Mouse (Mus musculus): ENCODE data around the gene Tmem178b. TPM values are rescaled to one million over a fixed set of nuclear protein-coding genes. Genes with fewer than 3 reads are reported as not detected.

Gene Tmem178b
- total RNA-seq, 1 experiment: 0.04 TPM

- TF ChIP-seq ZNF384 (IDR thresholded peaks at IDR 0.05; ENCODE audit: low read depth, low read length) (no peak), HCFC1 (IDR thresholded peaks at IDR 0.05; ENCODE audit: borderline replicate concordance, insufficient read depth, low read length) (no peak), CHD2 (IDR thresholded peaks at IDR 0.05; ENCODE audit: low read depth, low read length) (no peak), MAFK (IDR thresholded peaks at IDR 0.05; ENCODE audit: insufficient read depth, low read depth, low read length) (no peak), ZC3H11A (IDR thresholded peaks at IDR 0.05; ENCODE audit: borderline replicate concordance, low read depth, low read length) (no peak)
- in situ Hi-C loops (cut with MboI; ENCODE audit: low sequenced_read_pairs in 2 of 2, unreplicated experiment in 2 of 2): no loop called here
- no peak overlapping the region for H3K27ac ChIP-seq (ENCODE audit: insufficient read depth, low read depth, low read length, poor library complexity, severe bottlenecking)
These were observed 374.4 kb downstream of the Tmem178b start for GRCm38 (mm10) chr6:40247398-40247946.

GRCm38 (mm10) chr6:40249939-40250338 lies 376.9 kb downstream of the Tmem178b start:
- in situ Hi-C loops (cut with MboI; ENCODE audit: low sequenced_read_pairs in 2 of 2, unreplicated experiment in 2 of 2): no loop called here
- Histone ChIP-seq H3K27ac (ENCODE audit: insufficient read depth, low read depth, low read length, poor library complexity, severe bottlenecking) (no peak overlapping the region), H3K36me3 (ENCODE audit: control insufficient read depth, insufficient read depth, low read length, poor library complexity, severe bottlenecking) (no peaks in the 10 kb centered on the region), H3K4me1 (ENCODE audit: control insufficient read depth in 2 of 2, insufficient read depth in 2 of 2, low read length in 2 of 2, poor library complexity in 1 of 2) (no peaks in the 10 kb centered on the region), H3K9me3 (ENCODE audit: control insufficient read depth, insufficient read depth, low read depth, low read length) (no peaks in the 10 kb centered on the region), H3K9ac (ENCODE audit: insufficient read depth, low read depth, low read length, poor library complexity, severe bottlenecking) (no peak overlapping the region), H3K4me3 (ENCODE audit: insufficient read depth in 1 of 2, low read depth in 1 of 2, low read length in 2 of 2, poor library complexity in 1 of 2, severe bottlenecking in 1 of 2) (no peak overlapping the region)
- no peak for DNase-seq (ENCODE audit: low read depth, low spot score)
- TF ChIP-seq CHD2 (IDR thresholded peaks at IDR 0.05; ENCODE audit: low read depth, low read length) (no peak), ZC3H11A (IDR thresholded peaks at IDR 0.05; ENCODE audit: borderline replicate concordance, low read depth, low read length) (no peak), MAFK (IDR thresholded peaks at IDR 0.05; ENCODE audit: insufficient read depth, low read depth, low read length) (no peak)

More at GRCm38 (mm10) chr6:40247398-40247946, 374.4 kb downstream of the Tmem178b start:
- H3K9me3 ChIP-seq (ENCODE audit: control insufficient read depth, insufficient read depth, low read depth, low read length): no peaks in the 10 kb centered on the region
- no peaks in the 10 kb centered on the region for H3K4me1 ChIP-seq (ENCODE audit: control insufficient read depth in 2 of 2, insufficient read depth in 2 of 2, low read length in 2 of 2, poor library complexity in 1 of 2)
- H3K36me3 ChIP-seq (ENCODE audit: control insufficient read depth, insufficient read depth, low read length, poor library complexity, severe bottlenecking): no peaks in the 10 kb centered on the region
- H3K4me3 ChIP-seq (ENCODE audit: insufficient read depth in 1 of 2, low read depth in 1 of 2, low read length in 2 of 2, poor library complexity in 1 of 2, severe bottlenecking in 1 of 2): no peak overlapping the region
- H3K9ac ChIP-seq (ENCODE audit: insufficient read depth, low read depth, low read length, poor library complexity, severe bottlenecking): no peak overlapping the region
- DNase-seq (ENCODE audit: low read depth, low spot score): no peak

- DNase-seq (ENCODE audit: low read depth, low spot score): no peak
- Histone ChIP-seq H3K36me3 (ENCODE audit: control insufficient read depth, insufficient read depth, low read length, poor library complexity, severe bottlenecking) (no peaks in the 10 kb centered on the region), H3K4me1 (ENCODE audit: control insufficient read depth in 2 of 2, insufficient read depth in 2 of 2, low read length in 2 of 2, poor library complexity in 1 of 2) (peaks cover 0 to 2% of the 10 kb centered on the region in 2 experiments; a peak in 1 of 4 replicates), H3K9me3 (ENCODE audit: control insufficient read depth, insufficient read depth, low read depth, low read length) (no peaks in the 10 kb centered on the region), H3K4me3 (ENCODE audit: insufficient read depth in 1 of 2, low read depth in 1 of 2, low read length in 2 of 2, poor library complexity in 1 of 2, severe bottlenecking in 1 of 2) (no peak overlapping the region), H3K9ac (ENCODE audit: insufficient read depth, low read depth, low read length, poor library complexity, severe bottlenecking) (no peak overlapping the region), H3K27ac (ENCODE audit: insufficient read depth, low read depth, low read length, poor library complexity, severe bottlenecking) (no peak overlapping the region)
- TF ChIP-seq HCFC1 (IDR thresholded peaks at IDR 0.05; ENCODE audit: borderline replicate concordance, insufficient read depth, low read length): no peak
- TF ChIP-seq MAFK (IDR thresholded peaks at IDR 0.05; ENCODE audit: insufficient read depth, low read depth, low read length): no peak
- TF ChIP-seq ZC3H11A (IDR thresholded peaks at IDR 0.05; ENCODE audit: borderline replicate concordance, low read depth, low read length): no peak
- no peak for TF ChIP-seq CHD2 (IDR thresholded peaks at IDR 0.05; ENCODE audit: low read depth, low read length)
- no peak for TF ChIP-seq ZNF384 (IDR thresholded peaks at IDR 0.05; ENCODE audit: low read depth, low read length)
- in situ Hi-C loops (cut with MboI; ENCODE audit: low sequenced_read_pairs in 2 of 2, unreplicated experiment in 2 of 2): no loop called here
These were observed 390.6 kb downstream of the Tmem178b start for GRCm38 (mm10) chr6:40263687-40264086.

GRCm38 (mm10) chr6:40300707-40301106 lies 427.6 kb downstream of the Tmem178b start:
- Histone ChIP-seq H3K4me1 (ENCODE audit: control insufficient read depth in 2 of 2, insufficient read depth in 2 of 2, low read length in 2 of 2, poor library complexity in 1 of 2) (no peaks in the 10 kb centered on the region), H3K9ac (ENCODE audit: insufficient read depth, low read depth, low read length, poor library complexity, severe bottlenecking) (no peak overlapping the region), H3K9me3 (ENCODE audit: control insufficient read depth, insufficient read depth, low read depth, low read length) (no peaks in the 10 kb centered on the region), H3K36me3 (ENCODE audit: control insufficient read depth, insufficient read depth, low read length, poor library complexity, severe bottlenecking) (no peaks in the 10 kb centered on the region), H3K27ac (ENCODE audit: insufficient read depth, low read depth, low read length, poor library complexity, severe bottlenecking) (no peak overlapping the region), H3K4me3 (ENCODE audit: insufficient read depth in 1 of 2, low read depth in 1 of 2, low read length in 2 of 2, poor library complexity in 1 of 2, severe bottlenecking in 1 of 2) (no peak overlapping the region)
- in situ Hi-C loops (cut with MboI; ENCODE audit: low sequenced_read_pairs in 2 of 2, unreplicated experiment in 2 of 2): no loop called here
- TF ChIP-seq ZC3H11A (IDR thresholded peaks at IDR 0.05; ENCODE audit: borderline replicate concordance, low read depth, low read length) (no peak), CHD2 (IDR thresholded peaks at IDR 0.05; ENCODE audit: low read depth, low read length) (no peak), ZNF384 (IDR thresholded peaks at IDR 0.05; ENCODE audit: low read depth, low read length) (no peak), MAFK (IDR thresholded peaks at IDR 0.05; ENCODE audit: insufficient read depth, low read depth, low read length) (no peak), HCFC1 (IDR thresholded peaks at IDR 0.05; ENCODE audit: borderline replicate concordance, insufficient read depth, low read length) (no peak)
- no peak for DNase-seq (ENCODE audit: low read depth, low spot score)

- TF ChIP-seq ZC3H11A (IDR thresholded peaks at IDR 0.05; ENCODE audit: borderline replicate concordance, low read depth, low read length) (peak; percentile 20; the same call in 1 of the 2 replicates), CHD2 (IDR thresholded peaks at IDR 0.05; ENCODE audit: low read depth, low read length) (no peak)
- DNase-seq (ENCODE audit: low read depth, low spot score): no peak
- H3K27ac ChIP-seq (ENCODE audit: insufficient read depth, low read depth, low read length, poor library complexity, severe bottlenecking): no peak overlapping the region
- no peak overlapping the region for H3K9ac ChIP-seq (ENCODE audit: insufficient read depth, low read depth, low read length, poor library complexity, severe bottlenecking)
- in situ Hi-C loops (cut with MboI; ENCODE audit: low sequenced_read_pairs in 2 of 2, unreplicated experiment in 2 of 2): no loop called here
- no peaks in the 10 kb centered on the region for H3K4me1 ChIP-seq (ENCODE audit: control insufficient read depth in 2 of 2, insufficient read depth in 2 of 2, low read length in 2 of 2, poor library complexity in 1 of 2)
- no peak overlapping the region for H3K4me3 ChIP-seq (ENCODE audit: insufficient read depth in 1 of 2, low read depth in 1 of 2, low read length in 2 of 2, poor library complexity in 1 of 2, severe bottlenecking in 1 of 2)
- no peaks in the 10 kb centered on the region for H3K36me3 ChIP-seq (ENCODE audit: control insufficient read depth, insufficient read depth, low read length, poor library complexity, severe bottlenecking)
- H3K9me3 ChIP-seq (ENCODE audit: control insufficient read depth, insufficient read depth, low read depth, low read length): no peaks in the 10 kb centered on the region
These were observed 430.3 kb downstream of the Tmem178b start for GRCm38 (mm10) chr6:40303379-40303778.

Other genes starting within 250 kb of the Tmem178b start
- 51.5 and 53.3 TPM in 2 replicates for gene Braf, start 147.8 kb upstream of the Tmem178b start, total RNA-seq (2012; rRNA removed)
- 69.7 and 88.6 TPM in 2 replicates for gene Mrps33, start 62.3 kb upstream of the Tmem178b start, total RNA-seq (2012; rRNA removed)

Data from ES-E14 (cell line).